Mouse (Mus musculus): ENCODE data around the gene Map4.
A peak's percentile ranks its signal among the peaks of the same experiment; 100 is the strongest.

The Map4 gene

DNA sequence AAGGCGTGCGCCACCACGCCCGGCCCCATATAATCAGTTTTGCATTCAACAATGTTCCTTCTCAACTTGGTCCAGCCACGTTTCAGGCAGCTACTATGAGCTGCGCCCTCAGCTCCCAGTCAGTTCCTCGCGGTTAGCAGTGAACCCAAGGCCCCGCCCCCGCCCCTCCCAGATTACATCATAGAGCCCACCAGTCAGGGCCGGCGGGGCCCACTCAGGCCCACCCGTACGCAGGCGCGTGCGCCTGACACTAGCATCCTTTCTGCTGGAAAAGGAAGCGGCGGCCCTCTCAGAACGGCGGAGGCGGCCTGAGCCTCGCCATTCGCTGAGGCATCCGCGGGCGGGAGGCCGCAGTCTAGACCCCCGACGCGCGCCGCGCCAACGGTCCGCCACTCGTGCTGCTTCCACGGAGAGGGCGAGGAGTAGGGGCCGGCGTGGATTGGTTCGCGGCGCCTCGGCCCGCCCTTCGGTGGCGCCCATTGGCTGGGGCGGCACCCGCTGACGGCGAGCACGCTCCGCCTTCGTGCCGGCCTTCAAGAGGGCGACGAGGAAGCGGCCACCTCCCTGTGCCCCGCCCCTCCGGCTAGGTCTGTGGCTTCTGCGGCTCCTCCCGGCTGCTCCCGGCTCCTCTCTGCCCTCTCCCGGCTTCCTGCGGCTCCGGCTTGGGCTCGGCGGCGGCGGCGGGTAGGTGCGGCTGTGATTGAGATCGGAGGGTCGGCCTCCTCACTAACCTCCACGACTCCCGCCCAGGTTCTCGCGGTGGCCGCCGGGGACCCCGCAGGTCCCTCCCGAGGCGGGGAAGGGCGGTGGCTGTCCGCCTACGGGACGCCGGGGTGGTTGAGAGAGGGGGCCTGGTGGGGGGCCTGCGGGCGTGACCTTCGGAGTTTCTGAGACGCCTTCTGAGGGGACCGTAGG lies at the start of gene Map4:
Gene Map4 (plus strand): TSS at position 204 of the 915 bp plus-strand sequence.
- DNase-seq = peak; percentile 97

DNA sequence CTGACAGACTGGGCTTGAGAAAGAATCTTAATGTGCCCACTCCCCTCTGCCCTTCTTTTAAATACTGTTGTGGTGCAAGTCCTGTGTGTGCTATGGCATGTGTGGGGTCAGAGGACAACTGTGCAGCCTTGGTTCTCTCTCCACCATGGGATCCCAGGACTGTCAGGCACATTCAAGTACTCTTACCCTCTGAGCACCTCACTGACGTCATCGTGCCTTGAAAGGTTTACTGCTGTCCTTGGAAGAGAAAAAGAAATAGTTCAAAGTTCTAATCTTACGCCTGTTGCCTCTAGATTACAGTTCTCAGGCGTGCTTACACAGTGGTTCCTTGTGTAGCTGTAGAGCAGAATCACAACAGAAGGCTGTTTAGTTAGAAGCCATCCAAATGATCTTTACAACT lies 45.0 kb upstream of the Map4 start:
- DNase-seq = no peak

DNA sequence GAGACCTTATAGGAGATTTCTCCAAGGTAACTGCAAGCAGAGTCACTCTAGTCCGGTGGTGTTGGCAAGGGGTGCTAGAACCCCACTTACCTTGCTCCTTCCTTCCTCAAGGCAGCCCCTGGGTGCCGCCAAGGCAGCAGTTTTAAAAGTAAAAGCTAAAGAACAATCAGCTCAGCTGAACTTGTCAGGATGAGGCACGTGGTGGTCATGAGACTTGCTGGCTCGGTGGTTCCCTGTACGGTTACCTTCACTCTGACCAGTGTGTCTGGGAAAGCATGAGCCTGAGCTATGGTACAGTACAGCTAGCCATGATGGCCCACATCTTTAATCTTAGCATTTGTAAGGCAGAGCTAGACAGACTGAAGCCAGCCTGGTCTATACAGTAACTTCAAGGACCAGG lies 43.9 kb upstream of the Map4 start:
- DNase-seq = no peak

DNA sequence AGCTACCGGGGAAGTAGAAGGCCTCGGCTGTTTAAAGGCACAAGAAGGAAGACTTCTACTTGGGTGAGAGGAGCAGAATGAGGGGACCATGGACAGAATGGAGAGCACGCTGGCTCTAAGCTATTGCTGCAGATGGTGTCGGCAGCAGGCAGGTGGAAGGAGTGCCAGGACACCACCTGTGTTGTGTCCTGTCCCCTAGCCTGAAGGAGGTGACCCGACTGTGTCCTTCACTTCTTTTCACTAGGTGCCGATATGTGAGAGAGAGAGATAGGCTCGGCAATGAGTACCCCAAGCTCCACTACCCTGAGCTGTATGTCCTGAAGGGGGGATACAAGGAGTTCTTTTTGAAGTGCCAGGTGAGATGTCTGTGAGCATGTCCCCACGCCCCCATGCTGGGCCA lies 39.8 kb upstream of the Map4 start:
- DNase-seq = no peak

DNA sequence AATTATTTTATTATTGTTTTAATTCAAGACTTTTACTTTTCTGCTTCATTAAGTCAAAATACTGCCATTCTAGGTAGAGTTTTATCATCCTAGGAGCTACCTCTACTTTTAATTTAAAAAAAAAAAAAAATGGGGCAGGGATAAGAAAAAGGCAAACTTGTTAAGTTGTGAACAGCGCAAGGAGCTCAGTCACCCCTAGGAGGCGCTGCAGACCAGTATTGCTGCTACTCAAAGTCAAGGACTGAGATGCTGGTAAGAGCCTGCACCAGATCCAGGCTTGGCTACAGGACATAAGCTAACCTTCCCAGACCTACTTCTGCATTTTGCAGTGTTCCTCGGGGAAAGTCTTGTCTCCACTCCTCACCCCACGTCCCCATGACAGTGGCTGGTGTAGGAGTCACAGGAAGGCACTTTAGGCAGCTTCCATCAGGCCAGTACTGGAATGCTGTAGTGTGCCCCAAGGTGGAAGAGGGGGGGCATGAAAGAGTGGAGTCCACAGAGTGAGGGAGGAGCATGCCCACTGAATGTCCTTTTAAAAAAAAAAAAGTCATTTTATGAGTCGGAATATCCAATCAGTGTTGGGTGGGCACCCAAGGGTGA lies 38.5 kb upstream of the Map4 start:
- DNase-seq = peak; percentile 81

DNA sequence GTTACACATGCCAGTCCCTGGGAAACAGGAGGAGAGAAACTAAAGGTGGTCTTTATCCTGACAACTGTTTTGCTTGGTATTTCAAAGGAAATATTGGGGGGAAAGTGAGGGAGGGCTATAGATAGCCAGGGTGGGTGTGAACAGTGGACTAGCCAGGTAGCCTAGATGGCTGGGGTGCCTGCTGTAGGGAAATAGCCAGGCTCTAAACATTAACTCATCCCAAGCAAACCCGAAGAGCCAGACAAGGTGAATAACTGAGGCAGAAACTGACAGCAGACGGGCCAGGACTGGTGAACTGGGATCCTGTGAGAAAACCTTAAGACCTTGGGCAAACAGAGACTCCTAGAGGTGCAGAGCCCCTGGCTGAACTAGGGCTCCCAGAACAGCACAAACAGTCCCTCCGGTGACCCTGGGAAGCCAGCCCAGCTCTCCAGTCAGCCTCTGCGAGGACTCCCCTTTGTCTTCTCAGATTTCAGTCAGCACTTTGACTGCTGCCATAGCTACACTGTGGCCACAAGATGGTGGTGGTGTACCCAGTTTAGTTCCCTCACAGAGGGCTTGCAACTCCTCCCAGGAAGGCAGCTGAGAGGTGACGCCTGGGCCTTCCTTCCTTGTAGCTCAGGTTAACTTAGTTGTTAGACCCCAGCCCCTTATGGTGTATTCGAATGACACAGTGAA lies 36.7 kb upstream of the Map4 start:
- DNase-seq = peak; percentile 89

DNA sequence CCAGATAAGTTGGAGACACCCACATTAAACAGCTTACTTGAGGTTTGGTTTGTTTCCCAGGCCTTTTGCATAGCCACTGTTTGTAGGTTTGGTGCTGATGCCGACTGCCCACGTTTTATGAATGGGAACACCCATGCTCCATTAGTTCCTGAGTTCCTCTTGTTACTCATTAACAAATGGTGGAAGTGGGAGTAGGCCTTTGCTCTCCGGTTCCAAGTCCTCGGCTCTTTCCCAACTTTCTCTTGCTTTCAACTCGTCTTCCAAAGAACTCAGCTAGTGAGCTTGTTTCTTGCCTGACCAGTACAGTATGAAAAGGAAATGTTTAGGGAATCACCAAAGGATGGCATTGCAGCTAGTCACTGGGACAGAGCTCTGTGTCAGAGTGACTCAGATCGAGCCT lies 35.7 kb upstream of the Map4 start:
- DNase-seq = no peak

DNA sequence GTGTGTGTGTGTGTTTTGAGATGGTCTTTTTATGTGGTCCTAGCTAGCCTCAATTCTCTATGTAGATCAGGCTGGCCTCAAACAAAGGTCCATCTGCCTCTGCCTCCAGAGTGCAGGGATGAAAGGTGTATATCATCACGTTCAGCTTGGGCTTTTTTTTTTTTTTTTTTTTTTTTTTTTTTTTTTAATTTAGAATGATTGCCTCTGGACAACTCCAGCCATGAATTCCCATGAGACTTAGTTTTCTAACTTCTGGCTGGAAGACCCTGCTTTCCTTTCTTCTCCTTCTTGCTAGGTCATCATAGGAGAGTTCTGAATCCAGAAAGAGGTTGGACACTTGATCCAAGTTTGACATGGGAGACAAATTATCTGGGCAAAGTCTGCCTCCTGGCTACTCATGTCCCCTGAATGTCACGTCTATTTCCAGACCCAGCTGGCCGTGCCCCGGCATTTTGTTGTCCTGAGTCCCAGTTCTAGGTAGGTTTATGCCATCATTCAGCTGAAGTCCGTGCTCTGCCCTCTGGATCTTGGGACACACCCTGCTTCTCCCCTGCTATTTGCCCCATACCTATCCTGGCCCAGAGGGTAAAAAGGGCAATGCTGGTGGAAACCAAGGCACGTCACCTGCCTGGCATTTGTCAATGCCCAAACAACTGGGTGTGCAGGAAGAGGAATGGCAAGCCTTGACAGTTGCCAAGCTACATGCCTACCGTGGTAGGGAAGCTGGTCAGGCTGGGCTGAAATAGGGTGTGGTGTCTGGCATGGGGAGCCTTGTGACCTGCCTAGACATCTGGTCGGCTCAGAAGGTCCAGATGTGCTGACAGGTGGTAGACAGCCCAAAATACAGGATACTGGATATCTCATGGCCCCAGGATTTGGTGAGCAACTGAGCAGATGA lies 34.8 kb upstream of the Map4 start:
- DNase-seq = no peak

DNA sequence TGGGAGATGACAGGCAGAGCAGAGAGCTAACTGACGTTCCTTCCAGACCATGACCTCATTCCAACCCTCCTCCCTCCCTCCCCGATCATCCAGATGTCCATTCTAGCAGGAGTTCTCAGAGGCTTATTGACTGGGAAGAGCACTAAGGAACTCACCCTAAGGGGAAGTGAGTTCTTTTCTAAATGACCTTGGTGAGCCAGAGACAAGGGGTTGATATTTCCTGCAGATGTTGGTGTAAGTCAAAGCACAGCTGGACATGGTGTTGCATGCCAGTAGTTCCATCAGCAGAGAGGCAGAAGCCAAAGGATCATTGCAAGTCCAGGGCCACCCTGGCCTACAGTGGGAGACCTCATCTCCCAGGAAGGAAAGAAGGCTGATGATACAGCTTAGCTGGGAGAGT lies 33.2 kb upstream of the Map4 start:
- no peak for DNase-seq

DNA sequence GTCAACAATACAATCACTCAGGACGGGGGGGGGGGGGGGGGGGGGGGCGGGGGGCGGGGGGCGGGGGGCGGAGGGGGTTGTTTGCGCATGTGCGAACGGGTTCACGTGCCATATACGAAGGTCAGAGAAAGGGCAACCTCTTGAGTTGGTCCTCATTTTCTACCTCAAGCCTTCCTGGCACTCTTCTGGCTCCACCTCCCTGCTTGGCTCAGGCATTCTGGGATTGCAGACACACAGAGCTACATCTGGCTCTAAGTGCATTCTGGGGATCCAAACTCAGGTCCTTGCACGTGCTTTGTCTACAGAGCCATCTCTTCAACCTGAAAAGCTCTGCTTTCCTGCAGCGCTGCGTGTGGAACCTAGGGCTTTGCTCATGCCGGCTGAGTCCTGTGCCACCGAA lies 31.9 kb upstream of the Map4 start:
- no peak for DNase-seq

DNA sequence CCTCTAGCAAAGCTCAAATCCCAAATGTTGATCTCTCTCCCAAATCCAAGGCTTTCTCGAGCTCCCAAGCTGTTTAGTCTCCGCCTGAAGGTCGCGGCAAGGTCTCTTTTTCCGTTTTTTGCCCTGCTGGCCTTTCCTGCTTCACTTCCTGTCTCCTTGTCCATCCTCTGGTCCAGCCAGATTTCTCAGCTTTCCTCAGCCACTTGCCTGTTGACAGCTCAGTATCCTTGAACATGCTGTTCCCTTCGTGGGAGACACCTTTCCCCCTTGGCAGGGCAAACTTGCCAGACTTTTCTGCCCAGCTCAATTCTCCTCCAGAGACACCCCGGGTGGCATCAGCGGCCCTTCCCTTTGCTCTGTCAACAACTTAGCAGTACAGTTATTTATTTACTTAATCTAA lies 31.5 kb upstream of the Map4 start:
- no peak for DNase-seq

DNA sequence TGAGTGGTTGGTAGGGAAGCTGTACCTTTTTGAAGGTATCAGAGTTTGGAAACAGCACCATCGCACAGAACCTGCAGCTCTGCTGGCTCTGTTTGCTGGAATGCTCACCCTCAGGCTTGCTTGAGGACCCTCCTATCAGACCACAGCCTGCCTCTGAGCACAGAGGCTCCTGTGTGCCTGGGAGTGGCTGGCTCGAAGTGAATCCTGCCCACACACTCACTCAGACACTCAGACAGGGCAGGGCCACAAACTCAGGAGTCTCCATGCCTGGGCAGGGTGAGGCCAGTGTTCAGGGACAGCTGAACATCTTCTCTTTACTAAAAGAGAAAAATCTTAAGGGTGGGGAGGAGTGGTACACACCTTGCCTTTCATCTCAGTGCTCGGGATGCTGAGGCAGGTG lies 30.7 kb upstream of the Map4 start:
- no peak for DNase-seq

DNA sequence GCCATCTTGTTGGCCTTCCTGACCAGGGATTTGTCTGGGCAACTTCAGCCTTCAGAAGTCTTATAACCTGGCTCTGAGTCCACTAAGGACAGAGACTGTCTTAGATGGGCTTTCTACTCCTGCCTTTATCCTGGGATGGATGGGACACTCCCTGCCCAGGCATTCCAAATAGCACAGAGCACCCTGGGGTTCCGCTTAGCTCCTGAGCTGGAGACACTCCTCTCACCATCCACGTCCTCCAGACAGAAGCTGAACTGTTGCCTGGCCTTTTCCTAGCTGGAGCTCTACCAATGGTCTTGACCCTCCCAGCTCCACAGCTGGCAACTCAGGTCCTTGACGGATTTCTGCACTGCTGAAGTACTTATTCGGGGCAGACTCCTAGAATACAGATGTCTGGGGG lies 29.0 kb upstream of the Map4 start:
- no peak for DNase-seq

DNA sequence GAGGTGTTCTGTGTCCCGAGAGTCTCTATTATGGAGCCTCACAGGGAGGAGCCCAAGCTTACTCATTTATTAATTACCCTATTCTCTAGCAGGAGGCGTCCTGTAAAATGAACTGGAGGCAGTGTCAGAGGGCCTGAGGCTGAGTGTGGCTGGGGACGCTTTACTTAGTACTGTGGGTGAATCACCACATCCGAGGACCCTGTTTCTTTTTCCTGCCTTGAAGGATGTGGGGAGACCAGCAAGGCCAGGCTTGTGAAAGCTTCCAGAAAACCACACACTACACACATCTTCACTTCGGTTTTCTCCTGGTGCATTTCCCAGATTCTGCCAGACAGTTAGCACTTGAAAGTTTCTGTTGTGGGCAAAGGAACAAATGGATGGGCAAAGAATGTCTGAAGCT lies 28.5 kb upstream of the Map4 start:
- no peak for DNase-seq

DNA sequence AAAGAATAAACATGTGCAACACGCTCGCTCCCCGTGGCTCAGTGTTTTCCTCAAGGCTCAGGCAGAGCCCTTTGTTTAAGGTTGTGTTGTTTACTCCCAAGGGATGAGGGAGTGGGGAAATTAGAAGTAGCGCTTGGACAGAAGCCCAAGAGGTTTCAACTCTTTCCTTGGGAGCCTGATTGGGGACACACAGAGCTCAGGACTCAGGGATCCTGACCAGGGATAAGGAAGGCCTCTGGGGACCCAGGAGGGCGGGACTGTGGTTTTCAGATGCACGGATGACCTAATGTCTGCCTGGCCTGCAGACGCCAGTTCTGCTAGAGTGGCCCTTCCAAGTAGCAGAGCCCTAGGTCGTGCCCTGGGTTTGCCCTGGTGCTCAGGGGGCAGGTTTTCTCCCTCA lies 24.0 kb upstream of the Map4 start:
- no peak for DNase-seq

DNA sequence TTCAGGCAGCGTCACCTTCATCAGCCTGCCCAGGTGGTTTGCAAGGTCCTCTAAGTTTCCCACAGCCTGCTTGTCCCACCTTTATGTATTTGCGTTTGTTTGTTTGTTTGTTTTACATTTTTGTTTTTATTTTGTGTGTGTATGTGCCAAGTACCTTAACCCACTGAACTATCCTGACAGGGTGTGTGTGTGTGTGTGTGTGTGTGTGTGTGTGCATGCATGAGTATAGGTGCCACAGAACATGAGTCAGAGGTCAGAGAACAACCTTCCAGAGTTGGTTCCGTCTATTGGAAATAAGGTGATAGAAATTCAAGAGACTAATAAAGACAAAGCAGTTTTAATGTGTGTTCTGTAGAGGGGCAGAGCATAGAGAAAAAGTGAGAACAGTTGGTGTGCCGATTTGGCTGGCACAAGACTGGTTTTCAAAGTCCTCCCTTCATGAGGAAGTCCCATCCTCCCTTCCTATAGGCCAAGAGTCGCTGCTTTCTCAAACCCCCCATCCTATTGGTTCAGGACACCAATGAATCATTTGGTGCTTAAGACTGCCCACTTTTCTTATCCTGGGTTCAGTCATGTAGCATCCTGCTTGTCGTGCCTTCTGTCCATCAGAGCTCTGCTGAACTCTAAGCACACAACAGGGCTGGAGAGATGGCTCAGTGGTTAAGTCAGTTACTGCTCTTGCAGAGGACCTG lies 23.3 kb upstream of the Map4 start:
- DNase-seq = no peak

DNA sequence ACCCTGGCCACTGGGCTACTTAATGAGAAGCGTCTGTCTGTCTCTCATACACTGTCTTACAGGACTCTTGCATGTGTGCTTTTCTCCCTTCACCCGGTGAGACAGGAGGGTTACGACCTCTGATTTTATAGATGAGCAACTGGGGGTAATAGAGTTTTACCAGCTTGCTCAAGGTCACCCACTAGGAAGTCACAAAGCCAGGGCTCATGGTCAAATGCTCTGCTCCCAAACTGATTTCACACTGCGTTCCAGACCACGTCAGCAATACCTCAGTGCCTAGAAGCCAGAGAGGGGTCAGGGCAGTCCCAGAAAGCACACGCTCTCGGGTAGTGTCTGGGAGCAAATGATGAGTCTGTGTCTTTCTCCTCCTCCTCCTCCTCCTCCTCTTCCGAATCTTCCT lies 22.2 kb upstream of the Map4 start:
- no peak for DNase-seq

DNA sequence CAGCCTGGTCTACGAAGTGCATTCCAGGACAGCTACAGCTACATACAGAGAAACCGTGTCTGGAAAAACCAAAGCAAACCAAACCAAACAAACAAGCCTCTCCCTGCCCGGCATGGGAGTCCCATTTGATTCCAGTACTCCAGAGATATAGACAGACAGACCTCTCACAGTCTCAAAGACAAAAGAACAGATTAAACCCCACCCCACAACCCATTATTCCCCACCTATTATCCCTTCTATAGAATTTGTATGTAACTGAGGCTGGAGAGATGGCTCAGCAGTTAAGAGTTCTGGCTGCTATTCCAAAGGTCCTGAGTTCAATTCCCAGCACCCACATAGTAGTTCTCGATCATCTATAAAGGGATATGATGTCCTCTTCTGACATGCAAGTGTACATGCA lies 21.3 kb upstream of the Map4 start:
- no peak for DNase-seq

DNA sequence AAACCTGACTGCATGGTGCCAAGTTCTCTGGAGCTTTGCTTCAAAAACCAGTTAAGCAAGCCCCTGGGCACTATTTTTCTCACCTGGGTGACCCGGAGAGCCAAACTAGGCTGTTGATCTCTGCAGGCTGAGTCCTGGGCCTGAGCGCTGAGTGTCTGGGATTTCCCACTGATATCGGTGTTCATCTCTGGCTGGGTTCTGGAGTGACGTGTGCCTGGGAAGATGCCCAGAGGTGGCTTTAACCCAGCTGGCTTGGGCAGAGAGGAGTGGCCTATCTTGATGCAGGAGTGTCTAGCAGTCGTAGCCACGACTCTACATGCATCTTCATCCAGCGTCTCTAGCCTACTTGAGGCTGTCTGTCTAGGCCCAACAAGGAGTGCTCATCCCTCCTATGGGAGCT lies 19.5 kb upstream of the Map4 start:
- DNase-seq = no peak

DNA sequence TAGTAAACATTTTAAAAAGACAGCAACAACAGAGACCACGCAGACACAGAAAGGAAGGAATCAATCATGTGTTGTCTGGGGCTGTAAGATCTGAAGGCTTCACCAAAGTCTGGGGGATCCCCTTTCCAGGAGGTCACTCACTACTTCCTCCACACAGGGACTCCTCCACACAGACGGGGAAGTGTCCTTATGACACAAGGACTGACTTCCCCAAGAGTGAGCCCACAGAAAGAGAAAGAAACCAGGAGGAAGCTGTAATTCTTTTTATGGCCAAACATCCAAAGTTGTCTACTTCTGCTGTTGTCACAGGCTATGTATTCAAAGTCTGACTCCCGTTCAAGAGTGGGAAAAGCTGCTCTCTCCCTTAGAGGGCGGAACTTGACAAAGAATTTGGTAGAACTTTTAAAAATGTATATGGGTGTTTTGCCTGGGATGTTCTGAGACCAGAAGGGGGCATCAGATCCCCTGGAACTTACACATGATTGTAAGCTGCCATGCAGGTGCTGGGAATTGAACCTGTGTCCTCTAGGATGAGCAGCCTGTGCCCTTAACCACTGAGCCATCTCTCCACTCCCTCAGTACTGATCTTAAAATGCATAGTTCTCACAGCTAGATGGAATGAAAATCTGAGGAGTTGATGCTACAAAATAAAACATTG lies 16.9 kb upstream of the Map4 start:
- DNase-seq = no peak

DNA sequence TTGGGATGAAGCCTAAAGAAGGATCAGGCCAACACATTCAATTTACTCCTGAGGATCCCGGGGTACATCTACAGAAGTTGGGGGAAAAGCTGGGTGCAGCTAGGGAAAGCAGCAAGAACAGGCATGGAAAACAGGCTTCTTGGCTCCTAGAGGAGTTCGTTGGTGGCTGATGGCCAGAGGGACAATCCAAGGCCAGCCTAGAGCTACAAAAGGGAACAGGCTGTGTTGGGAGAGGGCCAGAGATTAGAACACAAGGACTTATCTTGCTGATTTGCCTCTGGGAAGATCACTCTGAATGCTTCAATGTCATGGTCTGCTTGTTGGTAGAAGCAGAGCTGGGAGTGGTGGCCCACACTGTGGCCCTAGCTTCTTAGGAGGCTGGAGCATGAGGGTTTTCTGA lies 13.3 kb upstream of the Map4 start:
- no peak for DNase-seq

DNA sequence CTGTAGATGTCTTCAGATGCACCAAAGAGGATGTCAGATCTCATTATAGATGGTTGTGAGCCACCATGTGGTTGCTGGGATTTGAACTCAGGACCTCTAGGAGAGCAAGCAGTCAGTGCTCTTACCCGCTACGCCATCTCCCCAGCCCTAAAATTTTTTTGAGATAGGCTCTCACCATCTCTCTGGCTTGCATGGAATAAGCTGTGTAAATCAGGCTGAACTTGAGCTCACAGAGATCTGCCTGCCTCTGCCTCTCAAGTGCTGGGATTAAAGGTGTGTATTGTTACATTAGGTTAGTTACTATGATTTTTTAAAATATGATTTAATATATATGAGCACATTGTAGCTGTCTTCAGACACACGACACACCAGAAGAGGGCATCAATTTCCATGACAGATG lies 2.1 kb upstream of the Map4 start:
- DNase-seq = no peak
